Mouse (Mus musculus): Measurements from ENCODE around the gene 5730455P16Rik. TPM values are rescaled to one million over a fixed set of nuclear protein-coding genes. Genes with fewer than 3 reads are reported as not detected.
"Not testable (repeated sequence)": the region's sequence is repeated elsewhere in the genome, so short reads cannot be mapped to it uniquely, and the experiment has no call there.

Gene 5730455P16Rik
- polyA plus RNA-seq, 1 experiment from 2014 or later: 15.4 TPM

- Histone ChIP-seq H3K9ac (replicated peaks; ENCODE audit: low read length) (peak overlapping the region; percentile 98), H3K27me3 (ENCODE audit: insufficient read depth, low read length) (no peaks in the 10 kb centered on the region), H3K4me2 (replicated peaks; ENCODE audit: low read depth, low read length) (peak overlapping the region; percentile 82), H3K36me3 (ENCODE audit: insufficient read depth, low read length) (peaks cover 7% of the 10 kb centered on the region), H3K27ac (ENCODE audit: low read length) (peak overlapping the region; percentile 91), H3K9me3 (ENCODE audit: low read length) (no peaks in the 10 kb centered on the region), H3K4me3 (ENCODE audit: low read length) (peak overlapping the region; percentile 94), H3K4me1 (ENCODE audit: insufficient read depth, low read length) (peaks cover 22% of the 10 kb centered on the region)
- 4% methylated on average over 12 of the region's 12 CpGs for WGBS
- no peak for ATAC-seq (ENCODE audit: low FRiP score, low TSS enrichment)
Observed at GRCm38 (mm10) chr11:80382626-80383018, 4.8 kb upstream of the 5730455P16Rik start.

GRCm38 (mm10) chr11:80379184-80379583 lies 1.4 kb upstream of the 5730455P16Rik start:
- H3K9me3 ChIP-seq (ENCODE audit: low read length); H3K9ac ChIP-seq (replicated peaks; ENCODE audit: low read length); H3K4me2 ChIP-seq (replicated peaks; ENCODE audit: low read depth, low read length); H3K27me3 ChIP-seq (ENCODE audit: insufficient read depth, low read length); H3K36me3 ChIP-seq (ENCODE audit: insufficient read depth, low read length); H3K4me3 ChIP-seq (ENCODE audit: low read length); ATAC-seq (ENCODE audit: low FRiP score, low TSS enrichment); H3K27ac ChIP-seq (ENCODE audit: low read length): not testable (repeated sequence)
- H3K4me1 ChIP-seq (ENCODE audit: insufficient read depth, low read length): peaks cover 12% of the 10 kb centered on the region
- 94% methylated on average over 7 of the region's 7 CpGs for WGBS

GRCm38 (mm10) chr11:80378452-80379068 lies 726 bp upstream of the 5730455P16Rik start:
- Histone ChIP-seq H3K4me3 (ENCODE audit: low read length) (peak overlapping the region; percentile 95), H3K4me2 (replicated peaks; ENCODE audit: low read depth, low read length) (peak overlapping the region; percentile 75), H3K36me3 (ENCODE audit: insufficient read depth, low read length) (peaks cover 12% of the 10 kb centered on the region), H3K4me1 (ENCODE audit: insufficient read depth, low read length) (peaks cover 12% of the 10 kb centered on the region)
- not testable (repeated sequence) for H3K27me3 ChIP-seq (ENCODE audit: insufficient read depth, low read length); ATAC-seq (ENCODE audit: low FRiP score, low TSS enrichment); H3K27ac ChIP-seq (ENCODE audit: low read length); H3K9ac ChIP-seq (replicated peaks; ENCODE audit: low read length); H3K9me3 ChIP-seq (ENCODE audit: low read length)
- WGBS: 62% methylated on average over 2 of the region's 2 CpGs

GRCm38 (mm10) chr11:80376651-80377050 lies 1.2 kb downstream of the 5730455P16Rik start:
- Histone ChIP-seq H3K4me2 (replicated peaks; ENCODE audit: low read depth, low read length) (no peak overlapping the region), H3K9me3 (ENCODE audit: low read length) (no peaks in the 10 kb centered on the region), H3K27me3 (ENCODE audit: insufficient read depth, low read length) (no peaks in the 10 kb centered on the region), H3K36me3 (ENCODE audit: insufficient read depth, low read length) (peaks cover 23% of the 10 kb centered on the region), H3K27ac (ENCODE audit: low read length) (no peak overlapping the region), H3K4me1 (ENCODE audit: insufficient read depth, low read length) (peaks cover 9% of the 10 kb centered on the region), H3K9ac (replicated peaks; ENCODE audit: low read length) (no peak overlapping the region), H3K4me3 (ENCODE audit: low read length) (no peak overlapping the region)
- no peak for ATAC-seq (ENCODE audit: low FRiP score, low TSS enrichment)
- 71% methylated on average over 4 of the region's 4 CpGs for WGBS

DNA sequence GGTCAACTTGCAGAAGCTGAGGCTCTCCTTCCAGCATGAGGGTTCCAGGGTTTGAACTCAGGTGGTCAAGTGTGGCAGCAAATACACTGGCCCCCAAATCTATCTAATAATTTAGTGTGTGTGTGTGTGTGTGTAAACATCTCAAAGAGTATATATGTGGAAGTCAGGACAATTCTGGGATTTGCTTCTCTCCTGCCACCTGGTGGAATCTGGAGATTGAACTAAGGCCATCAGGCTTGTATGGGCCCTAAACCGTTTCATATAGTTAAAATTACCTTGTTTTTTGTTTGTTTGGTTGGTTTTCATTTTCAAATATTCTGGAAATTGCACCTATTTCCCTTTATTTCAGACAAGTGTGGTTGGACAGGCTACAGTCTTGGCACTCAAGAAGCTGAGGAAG lies 8.9 kb downstream of the 5730455P16Rik start:
- Histone ChIP-seq H3K4me2 (replicated peaks; ENCODE audit: low read depth, low read length) (no peak overlapping the region), H3K27me3 (ENCODE audit: insufficient read depth, low read length) (no peaks in the 10 kb centered on the region), H3K4me1 (ENCODE audit: insufficient read depth, low read length) (no peaks in the 10 kb centered on the region), H3K27ac (ENCODE audit: low read length) (no peak overlapping the region), H3K9ac (replicated peaks; ENCODE audit: low read length) (no peak overlapping the region), H3K9me3 (ENCODE audit: low read length) (no peaks in the 10 kb centered on the region), H3K36me3 (ENCODE audit: insufficient read depth, low read length) (peaks cover 37% of the 10 kb centered on the region), H3K4me3 (ENCODE audit: low read length) (no peak overlapping the region)
- no peak for ATAC-seq (ENCODE audit: low FRiP score, low TSS enrichment)
- 81% methylated on average over 1 of the region's 1 CpGs for WGBS

DNA sequence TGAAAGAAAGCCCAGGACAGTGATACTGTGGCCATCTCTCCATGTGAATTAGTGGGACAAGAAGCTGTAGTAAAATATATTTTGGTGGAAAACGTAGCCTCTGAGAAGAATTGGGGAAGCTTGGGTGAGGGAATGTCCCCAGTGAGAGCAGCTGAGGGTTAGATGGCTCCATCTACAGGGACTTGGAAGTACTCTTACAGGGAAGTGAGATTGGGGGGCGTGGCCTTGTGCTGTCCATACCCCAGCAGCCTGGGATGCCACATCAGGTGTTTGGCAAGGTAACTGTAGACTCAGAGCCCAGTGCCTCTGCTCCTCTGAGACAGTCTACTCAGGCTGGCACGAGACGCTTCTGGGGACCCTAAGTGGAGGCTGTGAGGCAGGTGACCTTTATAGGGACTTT lies 23.0 kb downstream of the 5730455P16Rik start:
- Histone ChIP-seq H3K27me3 (ENCODE audit: insufficient read depth, low read length) (no peaks in the 10 kb centered on the region), H3K27ac (ENCODE audit: low read length) (no peak overlapping the region), H3K4me2 (replicated peaks; ENCODE audit: low read depth, low read length) (no peak overlapping the region), H3K4me1 (ENCODE audit: insufficient read depth, low read length) (no peaks in the 10 kb centered on the region), H3K9ac (replicated peaks; ENCODE audit: low read length) (no peak overlapping the region), H3K9me3 (ENCODE audit: low read length) (no peaks in the 10 kb centered on the region), H3K4me3 (ENCODE audit: low read length) (no peak overlapping the region), H3K36me3 (ENCODE audit: insufficient read depth, low read length) (no peaks in the 10 kb centered on the region)
- ATAC-seq (ENCODE audit: low FRiP score, low TSS enrichment): no peak
- WGBS: 30% methylated on average over 4 of the region's 4 CpGs

DNA sequence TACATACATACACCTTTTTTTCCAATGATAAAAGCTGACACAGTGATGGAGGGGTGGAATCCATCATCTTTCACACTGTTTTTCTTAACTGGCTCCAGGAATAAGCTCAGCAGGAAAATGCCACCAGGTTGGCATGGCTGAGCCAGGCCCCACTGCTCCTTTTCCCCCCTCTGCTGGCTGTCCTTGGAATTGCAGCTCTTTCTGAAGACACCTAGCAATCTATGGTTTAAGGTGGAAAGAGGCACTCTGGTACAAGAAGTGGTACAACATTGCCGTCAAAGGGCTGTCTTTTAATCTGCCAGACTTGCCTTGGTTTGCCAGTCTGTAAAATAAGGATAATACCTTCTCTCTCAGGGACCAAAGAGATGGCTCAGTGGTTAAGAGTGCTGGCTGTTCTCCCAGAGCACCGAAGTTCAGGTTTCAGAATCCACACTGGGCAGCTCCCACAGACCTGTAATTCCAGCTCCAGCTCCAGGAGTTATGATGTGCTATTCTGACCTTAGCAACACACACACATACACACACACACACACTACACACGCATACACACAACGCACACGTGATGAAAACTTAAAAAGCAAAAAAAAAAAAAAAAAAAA lies 25.9 kb downstream of the 5730455P16Rik start:
- Histone ChIP-seq H3K36me3 (ENCODE audit: insufficient read depth, low read length) (no peaks in the 10 kb centered on the region), H3K9ac (replicated peaks; ENCODE audit: low read length) (no peak overlapping the region), H3K9me3 (ENCODE audit: low read length) (no peaks in the 10 kb centered on the region), H3K4me1 (ENCODE audit: insufficient read depth, low read length) (no peaks in the 10 kb centered on the region), H3K27me3 (ENCODE audit: insufficient read depth, low read length) (no peaks in the 10 kb centered on the region), H3K4me3 (ENCODE audit: low read length) (no peak overlapping the region), H3K27ac (ENCODE audit: low read length) (no peak overlapping the region), H3K4me2 (replicated peaks; ENCODE audit: low read depth, low read length) (no peak overlapping the region)
- ATAC-seq (ENCODE audit: low FRiP score, low TSS enrichment): no peak
- 59% methylated on average over 5 of the region's 5 CpGs for WGBS

- no peak for ATAC-seq (ENCODE audit: low FRiP score, low TSS enrichment)
- H3K4me2 ChIP-seq (replicated peaks; ENCODE audit: low read depth, low read length): no peak overlapping the region
- WGBS: 6% methylated on average over 2 of the region's 2 CpGs
- no peaks in the 10 kb centered on the region for H3K27me3 ChIP-seq (ENCODE audit: insufficient read depth, low read length)
- no peaks in the 10 kb centered on the region for H3K4me1 ChIP-seq (ENCODE audit: insufficient read depth, low read length)
- no peak overlapping the region for H3K9ac ChIP-seq (replicated peaks; ENCODE audit: low read length)
- H3K27ac ChIP-seq (ENCODE audit: low read length): no peak overlapping the region
- H3K36me3 ChIP-seq (ENCODE audit: insufficient read depth, low read length): no peaks in the 10 kb centered on the region
- H3K9me3 ChIP-seq (ENCODE audit: low read length): no peaks in the 10 kb centered on the region
- no peak overlapping the region for H3K4me3 ChIP-seq (ENCODE audit: low read length)
Observed at GRCm38 (mm10) chr11:80342482-80342881, 35.4 kb downstream of the 5730455P16Rik start.

- Histone ChIP-seq H3K9ac (replicated peaks; ENCODE audit: low read length) (no peak overlapping the region), H3K36me3 (ENCODE audit: insufficient read depth, low read length) (no peaks in the 10 kb centered on the region), H3K4me2 (replicated peaks; ENCODE audit: low read depth, low read length) (no peak overlapping the region), H3K4me3 (ENCODE audit: low read length) (no peak overlapping the region), H3K27ac (ENCODE audit: low read length) (no peak overlapping the region), H3K9me3 (ENCODE audit: low read length) (no peaks in the 10 kb centered on the region), H3K4me1 (ENCODE audit: insufficient read depth, low read length) (no peaks in the 10 kb centered on the region), H3K27me3 (ENCODE audit: insufficient read depth, low read length) (no peaks in the 10 kb centered on the region; the same call in 1 of the 2 replicates)
- 15% methylated on average over 6 of the region's 6 CpGs for WGBS
- no peak for ATAC-seq (ENCODE audit: low FRiP score, low TSS enrichment)
Observed at GRCm38 (mm10) chr11:80336351-80336730, 41.5 kb downstream of the 5730455P16Rik start.

DNA sequence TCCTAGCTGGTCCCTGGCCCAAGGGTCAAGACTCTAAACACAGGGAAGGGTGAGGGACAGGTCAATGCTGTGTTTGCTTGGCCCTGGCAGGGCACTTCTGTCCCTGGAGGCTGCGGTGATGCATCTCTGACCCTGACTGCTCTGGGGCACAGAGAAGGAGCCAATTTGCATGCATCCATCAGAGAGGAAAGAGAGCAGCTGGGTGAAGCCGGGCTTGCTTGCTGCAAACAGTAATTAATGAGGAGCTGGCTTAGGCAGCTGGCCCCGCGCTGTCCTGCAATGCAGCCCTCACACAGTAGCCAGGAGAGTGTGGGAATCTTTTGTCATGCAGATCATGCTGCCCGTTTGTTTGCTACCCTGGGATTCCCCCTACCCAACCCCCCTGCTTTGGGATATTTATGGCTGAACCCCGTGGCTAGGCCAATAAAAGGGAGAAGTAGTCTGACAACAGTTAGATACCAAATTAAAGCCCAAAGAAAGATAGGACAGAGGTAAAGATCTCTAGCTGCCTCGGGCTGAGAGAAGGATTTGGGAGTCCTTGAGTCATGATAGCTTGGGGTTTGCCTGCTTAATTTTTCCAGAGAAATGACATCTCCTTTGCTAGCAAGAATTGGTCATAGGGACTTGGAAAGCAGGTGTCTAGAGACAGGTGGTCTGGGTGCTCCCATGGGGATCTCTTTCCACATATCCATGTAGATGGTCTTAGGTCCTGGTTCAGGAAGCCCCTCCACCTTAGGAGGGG lies 42.1 kb downstream of the 5730455P16Rik start:
- Histone ChIP-seq H3K9me3 (ENCODE audit: low read length) (no peaks in the 10 kb centered on the region), H3K4me1 (ENCODE audit: insufficient read depth, low read length) (no peaks in the 10 kb centered on the region), H3K4me2 (replicated peaks; ENCODE audit: low read depth, low read length) (no peak overlapping the region), H3K27ac (ENCODE audit: low read length) (no peak overlapping the region), H3K9ac (replicated peaks; ENCODE audit: low read length) (no peak overlapping the region), H3K27me3 (ENCODE audit: insufficient read depth, low read length) (no peaks in the 10 kb centered on the region; the same call in 1 of the 2 replicates), H3K36me3 (ENCODE audit: insufficient read depth, low read length) (no peaks in the 10 kb centered on the region), H3K4me3 (ENCODE audit: low read length) (no peak overlapping the region)
- 6% methylated on average over 7 of the region's 7 CpGs for WGBS
- ATAC-seq (ENCODE audit: low FRiP score, low TSS enrichment): no peak

Data from kidney, embryonic 16.5 days (tissue).